Mouse (Mus musculus) kidney, postnatal 0 days (tissue): ENCODE data around the gene Smim24. TPM values are rescaled to one million over a fixed set of nuclear protein-coding genes. Genes with fewer than 3 reads are reported as not detected.

ENCODE experiments used
- ATAC-seq: fragments of 200-750 bp; cut with Nextera tagmentation; replicated peaks from 2 replicates; pipeline ENCODE4 v1.8.0; 2017; ENCODE audit warnings: low read depth, moderate number of reproducible peaks, moderate TSS enrichment, moderate library complexity; ENCODE audit not compliant: low FRiP score
- DNase-seq: peaks from one replicate; pipeline ENCODE4 v3.0.0-alpha.2; 2016; ENCODE audit warnings: low spot score
- H3K27ac ChIP-seq: fragments of 300-500 bp; sonication (generic); 2 replicates; pipeline ENCODE4 v1.5.1; 2014; ENCODE audit warnings: mild to moderate bottlenecking
- H3K27me3 ChIP-seq: fragments of 300-500 bp; sonication (generic); 2 replicates; pipeline ENCODE4 v1.6.1; 2014; ENCODE audit warnings: low read length, mixed read lengths; ENCODE audit not compliant: insufficient read depth
- H3K36me3 ChIP-seq: fragments of 300-500 bp; sonication (generic); 2 replicates; pipeline ENCODE4 v1.6.1; 2014; ENCODE audit warnings: low read length, mixed read lengths; ENCODE audit not compliant: insufficient read depth
- H3K4me1 ChIP-seq: fragments of 300-500 bp; sonication (generic); replicated peaks from 2 replicates; pipeline ENCODE4 v1.6.1; 2014; ENCODE audit warnings: antibody characterized with exemption, low read length, mixed read lengths; ENCODE audit not compliant: insufficient read depth
- H3K4me2 ChIP-seq: fragments of 300-500 bp; sonication (generic); 2 replicates; pipeline ENCODE4 v1.6.1; 2014; ENCODE audit warnings: mild to moderate bottlenecking, low read length, moderate library complexity, mixed read lengths
- H3K4me3 ChIP-seq: fragments of 300-500 bp; sonication (generic); replicated peaks from 2 replicates; pipeline ENCODE4 v1.5.1; 2014; ENCODE audit warnings: low read depth, low read length
- H3K9ac ChIP-seq: fragments of 300-500 bp; sonication (generic); 2 replicates; pipeline ENCODE4 v1.6.1; 2014; ENCODE audit warnings: low read depth, low read length
- H3K9me3 ChIP-seq: fragments of 300-500 bp; sonication (generic); replicated peaks from 2 replicates; pipeline ENCODE4 v1.6.1; 2016; ENCODE audit warnings: low read length, inconsistent platforms, mixed read lengths
- CTCF ChIP-seq: IDR thresholded peaks from 2 replicates; pipeline ENCODE4 v1.5.1; 2016; ENCODE audit warnings: antibody characterized with exemption, low read depth, mild to moderate bottlenecking, moderate library complexity
- WGBS: fragments of 180-500 bp; shearing (Covaris S2); extraction: QIAGEN DNeasy Blood & Tissue Kit; methylation state at CpG from one replicate; pipeline ENCODE4 v1.1.7; 2014; 5-methylcytosine and 5-hydroxymethylcytosine counted together
- polyA plus RNA-seq: library from polyadenylated mRNA; unstranded; fragments of >200 nt; fragmentation: Nextera tagmentation; extraction: Ambion mirVana; gene quantifications from 2 replicates; pipeline ENCODE4 v1.2.1, GENCODE M21; 2015

The Smim24 gene
- polyA plus RNA-seq, 1 experiment from 2014 or later: 62.4 TPM

- ATAC-seq: no peak
- WGBS: 76% methylated on average over 22 of the region's 22 CpGs
- Histone ChIP-seq H3K4me1 (peaks cover 19% of the 10 kb centered on the region; the same call in 1 of the 2 replicates), H3K36me3 (peaks cover 20% of the 10 kb centered on the region; the same call in 1 of the 2 replicates), H3K9me3 (no peaks in the 10 kb centered on the region), H3K4me3 (no peak overlapping the region), H3K27ac (peak overlapping the region; percentile 90; the same call in 1 of the 2 replicates), H3K27me3 (no peaks in the 10 kb centered on the region), H3K4me2 (peak overlapping the region; percentile 85), H3K9ac (peak overlapping the region; percentile 74; the same call in 1 of the 2 replicates)
- no peak for TF ChIP-seq CTCF
- DNase-seq: no peak
Measured at GRCm38 (mm10) chr10:81385603-81386306, 7.1 kb upstream of the Smim24 start.

- no peaks in the 10 kb centered on the region for H3K9me3 ChIP-seq
- no peak for DNase-seq
- no peak overlapping the region for H3K4me3 ChIP-seq
- peaks cover 20% of the 10 kb centered on the region; the same call in 1 of the 2 replicates for H3K36me3 ChIP-seq
- H3K27me3 ChIP-seq: no peaks in the 10 kb centered on the region
- no peak overlapping the region for H3K4me2 ChIP-seq
- peaks cover 19% of the 10 kb centered on the region; the same call in 1 of the 2 replicates for H3K4me1 ChIP-seq
- WGBS: 96% methylated on average over 20 of the region's 20 CpGs
- no peak overlapping the region for H3K9ac ChIP-seq
- TF ChIP-seq CTCF: no peak
- no peak for ATAC-seq
- no peak overlapping the region for H3K27ac ChIP-seq
Measured at GRCm38 (mm10) chr10:81387716-81388115, 5.1 kb upstream of the Smim24 start.

DNA sequence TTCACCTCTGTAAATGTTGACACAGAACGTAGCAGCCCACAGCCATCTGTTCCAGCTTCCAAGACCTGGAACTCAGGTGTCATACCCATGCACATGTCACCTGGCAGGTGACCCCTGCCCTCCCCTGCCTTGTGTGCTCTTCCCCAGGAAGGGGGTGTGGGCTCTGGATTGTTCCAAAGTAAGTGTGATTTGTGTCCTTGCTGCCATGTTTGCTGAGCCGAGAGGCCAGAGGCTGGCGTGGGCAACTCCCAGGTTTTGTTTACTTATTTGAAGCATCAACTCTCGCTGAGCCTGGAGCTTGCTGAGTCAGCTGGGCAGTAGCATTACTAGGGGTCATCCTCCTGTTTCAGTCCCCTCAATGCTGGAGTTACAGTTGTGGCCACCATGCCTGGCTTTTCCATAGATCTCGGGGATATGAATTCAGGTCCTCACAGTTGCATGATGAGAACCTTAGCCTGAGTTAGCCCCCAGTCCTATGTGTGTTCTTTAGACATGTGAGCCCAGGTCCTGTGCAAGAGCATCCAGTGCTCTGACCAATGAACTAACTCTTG is 4.3 kb upstream of the Smim24 start, which contains the start of gene Gm48552:
Gene Gm48552 (plus strand): TSS at position 501 of the 551 bp plus-strand sequence.
- no peak for TF ChIP-seq CTCF
- H3K36me3 ChIP-seq: peaks cover 20% of the 10 kb centered on the region; the same call in 1 of the 2 replicates
- H3K4me2 ChIP-seq: no peak within 1 kb of the TSS
- 64% methylated on average over 5 of the region's 5 CpGs for WGBS
- H3K9ac ChIP-seq: 0 out of 2 replicates have a peak within 1 kb of the TSS, but pooled peaks have one; percentile 18
- H3K27me3 ChIP-seq: no peaks in the 10 kb centered on the region
- 0 out of 2 replicates have a peak within 1 kb of the TSS, but pooled peaks have one; percentile 6 for H3K27ac ChIP-seq
- H3K4me1 ChIP-seq: peaks cover 25% of the 10 kb centered on the region
- H3K9me3 ChIP-seq: no peaks in the 10 kb centered on the region
- DNase-seq: no peak
- no peak within 1 kb of the TSS for H3K4me3 ChIP-seq
- no peak for ATAC-seq

DNA sequence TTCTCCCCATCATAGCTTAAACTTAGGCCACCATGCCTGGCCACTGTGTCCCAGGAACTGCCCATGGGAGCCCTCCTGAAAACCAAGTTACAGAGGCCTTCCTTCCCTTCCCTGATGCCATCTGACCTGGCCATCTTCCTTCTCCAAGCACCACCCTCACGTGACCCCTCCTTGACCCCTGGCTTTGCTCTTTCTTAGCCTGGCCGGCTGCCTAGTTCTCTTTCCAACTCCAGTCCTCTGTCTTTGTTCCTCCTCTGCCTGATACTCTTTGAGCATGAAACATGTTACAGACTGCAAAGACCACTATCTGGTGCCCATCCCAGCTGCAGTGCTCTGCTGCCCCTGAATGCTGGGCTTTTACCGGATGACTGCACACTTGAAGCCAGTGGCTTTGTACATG is 3.5 kb upstream of the Smim24 start:
- Histone ChIP-seq H3K9me3 (no peaks in the 10 kb centered on the region), H3K4me1 (peaks cover 28% of the 10 kb centered on the region), H3K27ac (0 out of 2 replicates have a peak overlapping the region, but pooled peaks have one; percentile 6), H3K9ac (0 out of 2 replicates have a peak overlapping the region, but pooled peaks have one; percentile 18), H3K27me3 (no peaks in the 10 kb centered on the region), H3K4me2 (no peak overlapping the region), H3K36me3 (peaks cover 20% of the 10 kb centered on the region; the same call in 1 of the 2 replicates), H3K4me3 (no peak overlapping the region)
- DNase-seq: no peak
- no peak for TF ChIP-seq CTCF
- no peak for ATAC-seq
- 43% methylated on average over 3 of the region's 3 CpGs for WGBS

- 55% methylated on average over 23 of the region's 23 CpGs for WGBS
- Histone ChIP-seq H3K4me2 (no peak overlapping the region), H3K4me1 (peaks cover 26% of the 10 kb centered on the region), H3K9me3 (no peaks in the 10 kb centered on the region), H3K36me3 (peaks cover 20% of the 10 kb centered on the region; the same call in 1 of the 2 replicates), H3K27ac (0 out of 2 replicates have a peak overlapping the region, but pooled peaks have one; percentile 6), H3K9ac (no peak overlapping the region), H3K27me3 (no peaks in the 10 kb centered on the region), H3K4me3 (no peak overlapping the region)
- DNase-seq (peak; percentile 73), ATAC-seq (0 out of 2 replicates have a peak, but pooled peaks have one; percentile 26)
- peak; percentile 89 for TF ChIP-seq CTCF
Measured at GRCm38 (mm10) chr10:81389801-81390677, 2.8 kb upstream of the Smim24 start.

GRCm38 (mm10) chr10:81390678-81390965 is 2.2 kb upstream of the Smim24 start:
- Histone ChIP-seq H3K9ac (no peak overlapping the region), H3K4me3 (no peak overlapping the region), H3K4me2 (no peak overlapping the region), H3K36me3 (peaks cover 20% of the 10 kb centered on the region; the same call in 1 of the 2 replicates), H3K27me3 (no peaks in the 10 kb centered on the region), H3K4me1 (peaks cover 20% of the 10 kb centered on the region), H3K27ac (no peak overlapping the region), H3K9me3 (no peaks in the 10 kb centered on the region)
- WGBS: 88% methylated on average over 13 of the region's 13 CpGs
- no peak for DNase-seq
- no peak for TF ChIP-seq CTCF
- ATAC-seq: no peak
